Mouse (Mus musculus): Measurements from ENCODE around the gene Mapk12. TPM values are rescaled to one million over a fixed set of nuclear protein-coding genes. Genes with fewer than 3 reads are reported as not detected.

The Mapk12 gene
- polyA plus RNA-seq, 1 experiment from 2014 or later: 14.4 TPM

- Histone ChIP-seq H3K4me3 (ENCODE audit: low read depth, low read length) (no peak overlapping the region), H3K36me3 (ENCODE audit: insufficient read depth, low read length) (peaks cover 45% of the 10 kb centered on the region), H3K9ac (replicated peaks; ENCODE audit: low read depth) (no peak overlapping the region), H3K4me1 (ENCODE audit: insufficient read depth, low read depth, low read length) (peaks cover 5% of the 10 kb centered on the region; the same call in 1 of the 2 replicates), H3K9me3 (ENCODE audit: low read length) (no peaks in the 10 kb centered on the region), H3K27me3 (replicated peaks; ENCODE audit: insufficient read depth, low read length) (no peaks in the 10 kb centered on the region), H3K27ac (ENCODE audit: low read length) (no peak overlapping the region), H3K4me2 (replicated peaks; ENCODE audit: low read depth, low read length) (no peak overlapping the region)
- ATAC-seq: no peak
- 95% methylated on average over 16 of the region's 16 CpGs for WGBS
- no peak for DNase-seq (ENCODE audit: low spot score)
- TF ChIP-seq CTCF (IDR thresholded peaks at IDR 0.05) (no peak), EP300 (IDR thresholded peaks at IDR 0.05) (no peak)
Measured at GRCm38 (mm10) chr15:89158516-89158915, 18.0 kb upstream of the Mapk12 start.

- H3K9ac ChIP-seq (replicated peaks; ENCODE audit: low read depth): no peak overlapping the region
- no peak overlapping the region for H3K27ac ChIP-seq (ENCODE audit: low read length)
- peaks cover 5% of the 10 kb centered on the region; the same call in 1 of the 2 replicates for H3K4me1 ChIP-seq (ENCODE audit: insufficient read depth, low read depth, low read length)
- H3K4me2 ChIP-seq (replicated peaks; ENCODE audit: low read depth, low read length): no peak overlapping the region
- H3K36me3 ChIP-seq (ENCODE audit: insufficient read depth, low read length): peaks cover 44% of the 10 kb centered on the region
- DNase-seq (ENCODE audit: low spot score): peak; percentile 77
- TF ChIP-seq CTCF (IDR thresholded peaks at IDR 0.05) (peak; percentile 84), EP300 (IDR thresholded peaks at IDR 0.05) (no peak)
- no peaks in the 10 kb centered on the region for H3K27me3 ChIP-seq (replicated peaks; ENCODE audit: insufficient read depth, low read length)
- H3K9me3 ChIP-seq (ENCODE audit: low read length): no peaks in the 10 kb centered on the region
- WGBS: 41% methylated on average over 7 of the region's 7 CpGs
- peak; percentile 37 for ATAC-seq
- no peak overlapping the region for H3K4me3 ChIP-seq (ENCODE audit: low read depth, low read length)
Measured at GRCm38 (mm10) chr15:89157954-89158353, 17.5 kb upstream of the Mapk12 start.

DNA sequence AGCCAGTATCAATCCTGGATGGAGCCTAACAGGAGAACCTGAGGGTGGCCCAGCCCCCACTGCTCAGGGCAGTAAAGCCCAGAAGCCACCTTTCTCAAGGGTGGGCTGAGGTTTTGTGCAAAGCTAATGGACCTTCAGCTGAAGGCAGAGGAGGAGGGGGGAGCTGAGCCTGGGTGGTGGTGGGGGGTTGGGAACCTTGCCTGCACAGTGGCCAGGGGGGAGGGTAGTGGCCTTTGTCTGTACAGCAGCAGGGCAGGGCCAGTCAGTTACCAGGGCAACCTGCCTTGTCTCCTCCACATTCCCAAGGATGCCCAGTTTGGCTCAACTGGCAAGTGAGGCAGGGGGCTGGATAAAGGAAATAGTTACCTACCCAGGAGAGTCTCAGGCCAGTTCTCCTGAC is 11.8 kb upstream of the Mapk12 start:
- Histone ChIP-seq H3K9me3 (ENCODE audit: low read length) (no peaks in the 10 kb centered on the region), H3K36me3 (ENCODE audit: insufficient read depth, low read length) (peaks cover 24% of the 10 kb centered on the region), H3K4me3 (ENCODE audit: low read depth, low read length) (no peak overlapping the region), H3K4me1 (ENCODE audit: insufficient read depth, low read depth, low read length) (peaks cover 8% of the 10 kb centered on the region), H3K27ac (ENCODE audit: low read length) (no peak overlapping the region), H3K9ac (replicated peaks; ENCODE audit: low read depth) (no peak overlapping the region), H3K27me3 (replicated peaks; ENCODE audit: insufficient read depth, low read length) (peaks cover 5% of the 10 kb centered on the region; the same call in 1 of the 2 replicates), H3K4me2 (replicated peaks; ENCODE audit: low read depth, low read length) (no peak overlapping the region)
- no peak for TF ChIP-seq CTCF (IDR thresholded peaks at IDR 0.05)
- no peak for TF ChIP-seq EP300 (IDR thresholded peaks at IDR 0.05)
- ATAC-seq (no peak), DNase-seq (ENCODE audit: low spot score) (no peak)

DNA sequence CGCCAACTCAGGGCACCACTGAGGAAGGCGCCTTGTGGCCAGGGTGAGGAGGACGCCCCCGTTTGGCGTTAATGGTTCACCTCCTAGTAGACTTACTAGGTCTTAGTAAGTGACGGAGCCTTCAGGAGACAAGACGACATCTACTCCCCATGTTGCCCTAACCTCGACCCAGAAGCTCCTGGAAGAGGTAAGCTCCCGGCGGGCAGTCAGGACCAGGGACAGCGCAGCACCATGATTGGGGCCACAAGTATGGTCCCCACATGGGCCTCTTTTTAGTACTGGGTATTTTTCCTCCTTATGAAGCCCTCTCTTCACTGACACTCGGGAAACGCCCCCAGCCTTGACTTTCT is 9.5 kb upstream of the Mapk12 start:
- DNase-seq (ENCODE audit: low spot score) (peak; percentile 44), ATAC-seq (peak; percentile 20; the same call in 1 of the 2 replicates)
- WGBS: 5% methylated on average over 13 of the region's 13 CpGs
- Histone ChIP-seq H3K9ac (replicated peaks; ENCODE audit: low read depth) (no peak overlapping the region), H3K27me3 (replicated peaks; ENCODE audit: insufficient read depth, low read length) (peaks cover 14% of the 10 kb centered on the region), H3K4me3 (ENCODE audit: low read depth, low read length) (peak overlapping the region; percentile 67), H3K9me3 (ENCODE audit: low read length) (no peaks in the 10 kb centered on the region), H3K27ac (ENCODE audit: low read length) (no peak overlapping the region), H3K4me1 (ENCODE audit: insufficient read depth, low read depth, low read length) (peaks cover 13% of the 10 kb centered on the region), H3K36me3 (ENCODE audit: insufficient read depth, low read length) (peaks cover 7% of the 10 kb centered on the region; the same call in 1 of the 2 replicates), H3K4me2 (replicated peaks; ENCODE audit: low read depth, low read length) (peak overlapping the region; percentile 91)
- TF ChIP-seq CTCF (IDR thresholded peaks at IDR 0.05) (peak; percentile 15), EP300 (IDR thresholded peaks at IDR 0.05) (no peak)

GRCm38 (mm10) chr15:89149271-89150040 is 9.0 kb upstream of the Mapk12 start, which contains the start of gene Mapk11:
Mapk11 (minus strand) TSS chr15:89149628.
- peak within 1 kb of the TSS; percentile 91 for H3K4me2 ChIP-seq (replicated peaks; ENCODE audit: low read depth, low read length)
- peaks cover 14% of the 10 kb centered on the region for H3K27me3 ChIP-seq (replicated peaks; ENCODE audit: insufficient read depth, low read length)
- WGBS: 2% methylated on average over 40 of the region's 61 CpGs
- no peaks in the 10 kb centered on the region for H3K9me3 ChIP-seq (ENCODE audit: low read length)
- TF ChIP-seq EP300 (IDR thresholded peaks at IDR 0.05): no peak
- TF ChIP-seq CTCF (IDR thresholded peaks at IDR 0.05): no peak
- ATAC-seq (peak; percentile 76), DNase-seq (ENCODE audit: low spot score) (peak; percentile 48)
- no peak within 1 kb of the TSS for H3K27ac ChIP-seq (ENCODE audit: low read length)
- H3K4me3 ChIP-seq (ENCODE audit: low read depth, low read length): peak within 1 kb of the TSS; percentile 67
- H3K36me3 ChIP-seq (ENCODE audit: insufficient read depth, low read length): peaks cover 4% of the 10 kb centered on the region; the same call in 1 of the 2 replicates
- peaks cover 13% of the 10 kb centered on the region for H3K4me1 ChIP-seq (ENCODE audit: insufficient read depth, low read depth, low read length)
- peak within 1 kb of the TSS; percentile 50 for H3K9ac ChIP-seq (replicated peaks; ENCODE audit: low read depth)

GRCm38 (mm10) chr15:89148496-89149270 is 8.2 kb upstream of the Mapk12 start:
- Histone ChIP-seq H3K27me3 (replicated peaks; ENCODE audit: insufficient read depth, low read length) (peaks cover 14% of the 10 kb centered on the region), H3K4me2 (replicated peaks; ENCODE audit: low read depth, low read length) (peak overlapping the region; percentile 91), H3K9ac (replicated peaks; ENCODE audit: low read depth) (peak overlapping the region; percentile 50), H3K27ac (ENCODE audit: low read length) (no peak overlapping the region), H3K4me1 (ENCODE audit: insufficient read depth, low read depth, low read length) (peaks cover 13% of the 10 kb centered on the region), H3K9me3 (ENCODE audit: low read length) (no peaks in the 10 kb centered on the region), H3K4me3 (ENCODE audit: low read depth, low read length) (peak overlapping the region; percentile 67), H3K36me3 (ENCODE audit: insufficient read depth, low read length) (no peaks in the 10 kb centered on the region)
- DNase-seq (ENCODE audit: low spot score) (no peak), ATAC-seq (no peak)
- no peak for TF ChIP-seq EP300 (IDR thresholded peaks at IDR 0.05)
- TF ChIP-seq CTCF (IDR thresholded peaks at IDR 0.05): no peak
- 7% methylated on average over 25 of the region's 25 CpGs for WGBS
